Mouse (Mus musculus): ENCODE data around the gene Inava. TPM values are rescaled to one million over a fixed set of nuclear protein-coding genes. Genes with fewer than 3 reads are reported as not detected.

The Inava gene
- 13.3 and 15.9 TPM in 2 replicates for polyA plus RNA-seq (2015; fragmentation: Nextera tagmentation; extraction: Ambion mirVana)

GRCm38 (mm10) chr1:136233892-136234594, at the start of gene Inava:
Inava (minus strand) TSS chr1:136234264.
- H3K9me3 ChIP-seq (replicated peaks; ENCODE audit: low read length), result no peaks in the 10 kb centered on the region
- peak within 1 kb of the TSS; percentile 27 for H3K9ac ChIP-seq (ENCODE audit: low read depth, low read length)
- peak within 1 kb of the TSS; percentile 28; the same call in 1 of the 2 replicates for H3K27ac ChIP-seq
- no peak for TF ChIP-seq CTCF (IDR thresholded peaks at IDR 0.05; ENCODE audit: low read depth)
- ATAC-seq (replicated peaks; ENCODE audit: low FRiP score, low read depth) (peak; percentile 77), DNase-seq (ENCODE audit: low spot score) (peak; percentile 77)
- WGBS, result 1% methylated on average over 51 of the region's 51 CpGs
- H3K4me2 ChIP-seq (ENCODE audit: low read length), result peak within 1 kb of the TSS; percentile 82
- no peaks in the 10 kb centered on the region for H3K27me3 ChIP-seq (ENCODE audit: insufficient read depth, low read length)
- peaks cover 16% of the 10 kb centered on the region; the same call in 1 of the 2 replicates for H3K4me1 ChIP-seq (replicated peaks; ENCODE audit: insufficient read depth, low read length)
- no peaks in the 10 kb centered on the region for H3K36me3 ChIP-seq (ENCODE audit: insufficient read depth, low read length)
- peak within 1 kb of the TSS; percentile 54 for H3K4me3 ChIP-seq (replicated peaks; ENCODE audit: low read depth, low read length)

- Histone ChIP-seq H3K4me3 (replicated peaks; ENCODE audit: low read depth, low read length) (no peak overlapping the region), H3K9ac (ENCODE audit: low read depth, low read length) (no peak overlapping the region), H3K36me3 (ENCODE audit: insufficient read depth, low read length) (peaks cover 53% of the 10 kb centered on the region), H3K9me3 (replicated peaks; ENCODE audit: low read length) (no peaks in the 10 kb centered on the region), H3K4me1 (replicated peaks; ENCODE audit: insufficient read depth, low read length) (no peaks in the 10 kb centered on the region), H3K4me2 (ENCODE audit: low read length) (no peak overlapping the region), H3K27me3 (ENCODE audit: insufficient read depth, low read length) (no peaks in the 10 kb centered on the region), H3K27ac (no peak overlapping the region)
- no peak for TF ChIP-seq CTCF (IDR thresholded peaks at IDR 0.05; ENCODE audit: low read depth)
- DNase-seq (ENCODE audit: low spot score) (no peak), ATAC-seq (replicated peaks; ENCODE audit: low FRiP score, low read depth) (no peak)
- WGBS, result 92% methylated on average over 8 of the region's 8 CpGs
These were observed 43.3 kb upstream of the Inava start for GRCm38 (mm10) chr1:136277366-136277765.

GRCm38 (mm10) chr1:136268224-136268623, 34.2 kb upstream of the Inava start:
- DNase-seq (ENCODE audit: low spot score) (no peak), ATAC-seq (replicated peaks; ENCODE audit: low FRiP score, low read depth) (no peak)
- no peak overlapping the region for H3K27ac ChIP-seq
- no peak overlapping the region for H3K4me2 ChIP-seq (ENCODE audit: low read length)
- TF ChIP-seq CTCF (IDR thresholded peaks at IDR 0.05; ENCODE audit: low read depth), result no peak
- H3K36me3 ChIP-seq (ENCODE audit: insufficient read depth, low read length), result peaks cover 28% of the 10 kb centered on the region; the same call in 1 of the 2 replicates
- H3K9ac ChIP-seq (ENCODE audit: low read depth, low read length), result no peak overlapping the region
- H3K4me1 ChIP-seq (replicated peaks; ENCODE audit: insufficient read depth, low read length), result no peaks in the 10 kb centered on the region
- H3K27me3 ChIP-seq (ENCODE audit: insufficient read depth, low read length), result no peaks in the 10 kb centered on the region
- no peak overlapping the region for H3K4me3 ChIP-seq (replicated peaks; ENCODE audit: low read depth, low read length)
- no peaks in the 10 kb centered on the region for H3K9me3 ChIP-seq (replicated peaks; ENCODE audit: low read length)
- WGBS, result 85% methylated on average over 7 of the region's 7 CpGs

GRCm38 (mm10) chr1:136266127-136266526, 32.1 kb upstream of the Inava start:
- H3K9me3 ChIP-seq (replicated peaks; ENCODE audit: low read length), result no peaks in the 10 kb centered on the region
- peaks cover 12% of the 10 kb centered on the region for H3K27me3 ChIP-seq (ENCODE audit: insufficient read depth, low read length)
- no peaks in the 10 kb centered on the region for H3K4me1 ChIP-seq (replicated peaks; ENCODE audit: insufficient read depth, low read length)
- no peak overlapping the region for H3K4me3 ChIP-seq (replicated peaks; ENCODE audit: low read depth, low read length)
- H3K9ac ChIP-seq (ENCODE audit: low read depth, low read length), result no peak overlapping the region
- ATAC-seq (replicated peaks; ENCODE audit: low FRiP score, low read depth) (no peak), DNase-seq (ENCODE audit: low spot score) (no peak)
- TF ChIP-seq CTCF (IDR thresholded peaks at IDR 0.05; ENCODE audit: low read depth), result no peak
- H3K27ac ChIP-seq, result no peak overlapping the region
- H3K4me2 ChIP-seq (ENCODE audit: low read length), result no peak overlapping the region
- H3K36me3 ChIP-seq (ENCODE audit: insufficient read depth, low read length), result peaks cover 9% of the 10 kb centered on the region; the same call in 1 of the 2 replicates
- WGBS, result 48% methylated on average over 6 of the region's 6 CpGs

GRCm38 (mm10) chr1:136263355-136263754, 29.3 kb upstream of the Inava start:
- Histone ChIP-seq H3K36me3 (ENCODE audit: insufficient read depth, low read length) (0 out of 2 replicates have a peak, but pooled peaks cover 3% of the 10 kb centered on the region), H3K27me3 (ENCODE audit: insufficient read depth, low read length) (peaks cover 39% of the 10 kb centered on the region), H3K9me3 (replicated peaks; ENCODE audit: low read length) (no peaks in the 10 kb centered on the region), H3K9ac (ENCODE audit: low read depth, low read length) (no peak overlapping the region), H3K4me1 (replicated peaks; ENCODE audit: insufficient read depth, low read length) (peaks cover 12% of the 10 kb centered on the region; the same call in 1 of the 2 replicates), H3K4me3 (replicated peaks; ENCODE audit: low read depth, low read length) (no peak overlapping the region), H3K27ac (no peak overlapping the region), H3K4me2 (ENCODE audit: low read length) (no peak overlapping the region)
- DNase-seq (ENCODE audit: low spot score) (no peak), ATAC-seq (replicated peaks; ENCODE audit: low FRiP score, low read depth) (no peak)
- TF ChIP-seq CTCF (IDR thresholded peaks at IDR 0.05; ENCODE audit: low read depth), result no peak
- 81% methylated on average over 5 of the region's 5 CpGs for WGBS

GRCm38 (mm10) chr1:136260635-136261238, 26.7 kb upstream of the Inava start, which contains the start of gene Gpr25:
Gpr25 (minus strand) TSS chr1:136260873.
- no peak for TF ChIP-seq CTCF (IDR thresholded peaks at IDR 0.05; ENCODE audit: low read depth)
- peaks cover 12% of the 10 kb centered on the region; the same call in 1 of the 2 replicates for H3K4me1 ChIP-seq (replicated peaks; ENCODE audit: insufficient read depth, low read length)
- peak within 1 kb of the TSS; percentile 92 for H3K4me2 ChIP-seq (ENCODE audit: low read length)
- H3K4me3 ChIP-seq (replicated peaks; ENCODE audit: low read depth, low read length), result peak within 1 kb of the TSS; percentile 48
- H3K27me3 ChIP-seq (ENCODE audit: insufficient read depth, low read length), result peaks cover 55% of the 10 kb centered on the region
- no peak for DNase-seq (ENCODE audit: low spot score)
- ATAC-seq (replicated peaks; ENCODE audit: low FRiP score, low read depth), result no peak; the same call in 1 of the 2 replicates
- WGBS, result 9% methylated on average over 28 of the region's 28 CpGs
- H3K36me3 ChIP-seq (ENCODE audit: insufficient read depth, low read length), result no peaks in the 10 kb centered on the region
- no peaks in the 10 kb centered on the region for H3K9me3 ChIP-seq (replicated peaks; ENCODE audit: low read length)
- peak within 1 kb of the TSS; percentile 42 for H3K9ac ChIP-seq (ENCODE audit: low read depth, low read length)
- H3K27ac ChIP-seq, result no peak within 1 kb of the TSS

Measured in kidney, postnatal 0 days (tissue).